8 mouse cellular contexts compared by ENCODE assay signal in the genomic region with DNA sequence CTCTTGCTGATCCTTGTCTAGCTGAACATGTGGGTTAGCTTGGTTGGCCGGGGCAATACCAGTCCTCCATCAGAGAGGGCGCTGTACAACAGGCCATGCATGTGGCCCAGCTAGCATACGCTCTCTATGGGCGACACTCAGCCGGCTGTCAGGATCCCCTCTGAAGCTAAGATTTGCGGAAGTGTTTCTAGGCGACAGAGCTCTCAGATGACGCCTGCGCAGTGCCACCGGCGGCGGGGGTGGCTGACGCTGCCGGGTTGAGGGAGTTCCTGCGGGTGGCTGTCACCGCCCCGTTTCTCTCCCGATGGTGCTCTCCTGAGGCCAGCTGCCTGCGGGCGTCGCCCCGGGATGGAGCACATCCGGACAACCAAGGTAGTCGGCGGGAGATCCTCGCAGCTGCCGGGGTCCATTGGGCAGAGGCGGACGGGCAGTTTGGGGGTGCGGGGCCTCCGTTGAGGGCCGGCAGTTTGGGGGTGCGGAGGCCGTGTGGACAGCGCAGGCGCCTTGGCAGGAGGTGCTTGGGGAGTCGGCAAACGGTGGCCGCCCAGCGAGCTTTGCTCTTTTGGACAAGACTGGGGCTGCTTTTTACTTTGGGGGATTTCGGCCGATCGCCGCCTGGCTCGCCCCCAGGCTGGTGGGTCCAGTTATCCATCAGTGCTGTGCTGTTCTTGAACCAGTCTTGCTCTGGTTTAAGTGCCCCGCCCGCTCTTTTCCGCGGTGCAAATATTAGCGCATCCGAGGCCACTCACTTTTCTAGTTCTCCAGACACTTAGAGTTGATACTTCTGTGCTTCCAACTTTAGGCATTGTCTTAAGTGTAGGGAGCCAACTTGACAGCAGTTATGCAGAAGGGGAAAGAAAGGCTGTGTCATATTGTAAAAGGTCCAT. TPM values are rescaled to one million over a fixed set of nuclear protein-coding genes. Genes with fewer than 3 reads are reported as not detected.
A peak's percentile ranks its signal among the peaks of the same experiment; 100 is the strongest.
DNase-seq lines count a peak whose midpoint lies in the region; ATAC-seq and TF ChIP-seq lines count a peak whose summit lies in the region.

A gene (plus strand): TSS at position 239 of the 887 bp plus-strand sequence.

- DNase-seq in CH12.LX (ENCODE audit: extremely low read depth) = peak; percentile 99
- DNase-seq in c-Kit-positive CD71-positive TER-119-negative erythroid progenitor cells, embryonic 14.5 days (ENCODE audit: low read depth) = peak; percentile 98
- DNase-seq in forebrain, embryonic 11.5 days (ENCODE audit: low spot score) = peak; percentile 98
- DNase-seq in kidney, postnatal 36 days = peak; percentile 96 to 97
- peak; percentile 99 for DNase-seq in telencephalon, adult 2 months (ENCODE audit: low read depth, low spot score)

- H3K79me2 ChIP-seq in CH12.LX (replicated peaks; ENCODE audit: control insufficient read depth, extremely low read depth, insufficient read depth, poor library complexity, severe bottlenecking) = peaks cover 10% of the 10 kb centered on the region

- peak within 1 kb of the TSS; percentile 83; the same call in 1 of the 2 replicates for H3K4me2 ChIP-seq in CH12.LX (ENCODE audit: insufficient read depth, low read depth, poor library complexity, severe bottlenecking)
- peak within 1 kb of the TSS; percentile 79 for H3K4me2 ChIP-seq in forebrain, embryonic 11.5 days (ENCODE audit: low read depth, low read length, severe bottlenecking)
- peak within 1 kb of the TSS; percentile 83 for H3K4me2 ChIP-seq in heart, embryonic 16.5 days (ENCODE audit: low read depth, low read length)
- peak within 1 kb of the TSS; percentile 83 for H3K4me2 ChIP-seq in liver, embryonic 15.5 days
- peak within 1 kb of the TSS; percentile 74 for H3K4me2 ChIP-seq in neural tube, embryonic 12.5 days (replicated peaks)

- no peak for TF ChIP-seq EP300 in CH12.LX (IDR thresholded peaks at IDR 0.05; ENCODE audit: low read length)

- TF ChIP-seq RAD21 in CH12.LX (IDR thresholded peaks at IDR 0.05; ENCODE audit: low read depth, low read length) = no peak

- in situ Hi-C loops in CH12.LX (cut with MboI; ENCODE audit: low pct_ligation_motif_present, low pct_unique_long_range_greater_than_20kb, low sequenced_read_pairs) = loop anchor here (25.0 kb wide), 1 partner anchor 472 kb away; no protein-coding TSS in a partner anchor

- H3K36me3 ChIP-seq in CH12.LX (replicated peaks in 1 of 2; ENCODE audit: control insufficient read depth in 1 of 2, insufficient read depth in 1 of 2, low read length in 1 of 2) = no peaks in the 10 kb centered on the region
- H3K36me3 ChIP-seq in forebrain, embryonic 11.5 days (ENCODE audit: control insufficient read depth, insufficient read depth, low read length) = no peaks in the 10 kb centered on the region
- H3K36me3 ChIP-seq in heart, embryonic 16.5 days (ENCODE audit: control insufficient read depth, insufficient read depth) = no peaks in the 10 kb centered on the region
- H3K36me3 ChIP-seq in liver, embryonic 15.5 days (replicated peaks) = no peaks in the 10 kb centered on the region
- no peaks in the 10 kb centered on the region for H3K36me3 ChIP-seq in neural tube, embryonic 12.5 days

- peaks cover 3 to 34% of the 10 kb centered on the region in 2 experiments; a peak in 2 of 4 replicates for H3K4me1 ChIP-seq in CH12.LX (ENCODE audit: control insufficient read depth in 1 of 2, insufficient read depth in 2 of 2)
- H3K4me1 ChIP-seq in forebrain, embryonic 11.5 days (replicated peaks; ENCODE audit: control insufficient read depth, insufficient read depth, low read length) = no peaks in the 10 kb centered on the region
- peaks cover 12% of the 10 kb centered on the region for H3K4me1 ChIP-seq in heart, embryonic 16.5 days (ENCODE audit: control insufficient read depth, insufficient read depth, low read length)
- peaks cover 24% of the 10 kb centered on the region for H3K4me1 ChIP-seq in liver, embryonic 15.5 days (replicated peaks)
- peaks cover 8% of the 10 kb centered on the region for H3K4me1 ChIP-seq in neural tube, embryonic 12.5 days

- under 1% methylated on average over 51 of the region's 51 CpGs for WGBS in forebrain, embryonic 11.5 days
- WGBS in heart, embryonic 16.5 days = under 1% methylated on average over 51 of the region's 51 CpGs
- WGBS in liver, embryonic 15.5 days (ENCODE audit: insufficient replicate concordance) = under 1% methylated on average over 51 of the region's 51 CpGs
- WGBS in neural tube, embryonic 12.5 days = under 1% methylated on average over 51 of the region's 51 CpGs

- peak; percentile 88 to 91 for TF ChIP-seq CTCF in CH12.LX (conservative IDR thresholded peaks at IDR 0.05 in 1 of 2, IDR thresholded peaks at IDR 0.05 in 1 of 2; ENCODE audit: low read depth in 2 of 2, low read length in 2 of 2)

- H3K9me3 ChIP-seq in CH12.LX (replicated peaks; ENCODE audit: low read length) = no peaks in the 10 kb centered on the region
- H3K9me3 ChIP-seq in forebrain, embryonic 11.5 days (ENCODE audit: control insufficient read depth, low read length) = no peaks in the 10 kb centered on the region
- H3K9me3 ChIP-seq in heart, embryonic 16.5 days (replicated peaks; ENCODE audit: control insufficient read depth, low read length) = no peaks in the 10 kb centered on the region
- no peaks in the 10 kb centered on the region for H3K9me3 ChIP-seq in liver, embryonic 15.5 days (replicated peaks)
- H3K9me3 ChIP-seq in neural tube, embryonic 12.5 days = no peaks in the 10 kb centered on the region

- H3K27me3 ChIP-seq in CH12.LX (replicated peaks) = no peaks in the 10 kb centered on the region
- H3K27me3 ChIP-seq in forebrain, embryonic 11.5 days (ENCODE audit: control insufficient read depth, insufficient read depth, low read length) = no peaks in the 10 kb centered on the region
- no peaks in the 10 kb centered on the region for H3K27me3 ChIP-seq in heart, embryonic 16.5 days (ENCODE audit: control insufficient read depth, insufficient read depth, low read length)
- H3K27me3 ChIP-seq in liver, embryonic 15.5 days = no peaks in the 10 kb centered on the region
- H3K27me3 ChIP-seq in neural tube, embryonic 12.5 days (replicated peaks) = no peaks in the 10 kb centered on the region

- peak; percentile 77 for TF ChIP-seq POLR2A in CH12.LX (IDR thresholded peaks at IDR 0.05; ENCODE audit: low read depth, low read length)

- H3K4me3 ChIP-seq in CH12.LX (replicated peaks in 1 of 3; ENCODE audit: low read depth in 2 of 3, low read length in 2 of 3, poor library complexity in 1 of 3) = peak within 1 kb of the TSS; percentile 68 to 92 (median 77)
- H3K4me3 ChIP-seq in forebrain, embryonic 11.5 days (ENCODE audit: low read depth, low read length) = peak within 1 kb of the TSS; percentile 70
- peak within 1 kb of the TSS; percentile 97 for H3K4me3 ChIP-seq in heart, embryonic 16.5 days (ENCODE audit: low read length)
- H3K4me3 ChIP-seq in liver, embryonic 15.5 days (replicated peaks) = peak within 1 kb of the TSS; percentile 81
- H3K4me3 ChIP-seq in neural tube, embryonic 12.5 days = peak within 1 kb of the TSS; percentile 78

- no peak within 1 kb of the TSS for H3K27ac ChIP-seq in CH12.LX (ENCODE audit: insufficient read depth, low read depth)
- H3K27ac ChIP-seq in forebrain, embryonic 11.5 days (ENCODE audit: low read depth, low read length) = no peak within 1 kb of the TSS
- peak within 1 kb of the TSS; percentile 82 for H3K27ac ChIP-seq in heart, embryonic 16.5 days (ENCODE audit: low read length)
- H3K27ac ChIP-seq in liver, embryonic 15.5 days (replicated peaks) = peak within 1 kb of the TSS; percentile 86
- 0 out of 2 replicates have a peak within 1 kb of the TSS, but pooled peaks have one; percentile 64 for H3K27ac ChIP-seq in neural tube, embryonic 12.5 days

- dilution Hi-C loops in CH12.LX (cut with MboI; ENCODE audit: extremely low pct_ligation_motif_present, extremely low pct_unique_long_range_greater_than_20kb, low sequenced_read_pairs) = no loop called here

- H3K9ac ChIP-seq in CH12.LX (ENCODE audit: insufficient read depth, low read depth) = peak within 1 kb of the TSS; percentile 62
- peak within 1 kb of the TSS; percentile 70 for H3K9ac ChIP-seq in forebrain, embryonic 11.5 days (ENCODE audit: low read length)
- peak within 1 kb of the TSS; percentile 94 for H3K9ac ChIP-seq in heart, embryonic 16.5 days (ENCODE audit: low read length)
- peak within 1 kb of the TSS; percentile 77 for H3K9ac ChIP-seq in liver, embryonic 15.5 days
- peak within 1 kb of the TSS; percentile 78 for H3K9ac ChIP-seq in neural tube, embryonic 12.5 days

- peak; percentile 98 for ATAC-seq in forebrain, embryonic 11.5 days (replicated peaks; ENCODE audit: low FRiP score)
- ATAC-seq in heart, embryonic 16.5 days (replicated peaks; ENCODE audit: extremely low read depth, insufficient read depth, low FRiP score) = peak; percentile 99
- ATAC-seq in liver, embryonic 15.5 days (ENCODE audit: insufficient read depth) = peak; percentile 100
- ATAC-seq in neural tube, embryonic 12.5 days (ENCODE audit: low FRiP score, low read depth) = peak; percentile 98

TF ChIP-seq in CH12.LX, 34 proteins besides CTCF, POLR2A, EP300 and RAD21 (continues in another document):
- TF ChIP-seq ZC3H11A (IDR thresholded peaks at IDR 0.05; ENCODE audit: low read depth, low read length) = no peak
- TF ChIP-seq SIN3A (IDR thresholded peaks at IDR 0.05; ENCODE audit: low read length) = peak; percentile 96
- TF ChIP-seq NRF1 (IDR thresholded peaks at IDR 0.05; ENCODE audit: low read depth, low read length) = peak; percentile 91
- TF ChIP-seq TBP (conservative IDR thresholded peaks at IDR 0.05; ENCODE audit: low read depth, low read length) = peak; percentile 69
- TF ChIP-seq E2F4 (IDR thresholded peaks at IDR 0.05; ENCODE audit: insufficient replicate concordance, low read depth, low read length) = no peak
- no peak for TF ChIP-seq BHLHE40 (IDR thresholded peaks at IDR 0.05; ENCODE audit: low read depth, low read length)
- TF ChIP-seq ZNF384 (IDR thresholded peaks at IDR 0.05; ENCODE audit: low read depth, low read length) = no peak
- TF ChIP-seq MEF2A (IDR thresholded peaks at IDR 0.05; ENCODE audit: borderline replicate concordance, low read depth, low read length) = 0 out of 2 replicates have a peak, but pooled peaks have one; percentile 12
- TF ChIP-seq USF2 (conservative IDR thresholded peaks at IDR 0.05; ENCODE audit: low read depth, low read length) = no peak; the same call in 1 of the 2 replicates
- TF ChIP-seq UBTF (IDR thresholded peaks at IDR 0.05; ENCODE audit: low read depth, low read length) = no peak
- peak; percentile 93 for TF ChIP-seq GABPA (IDR thresholded peaks at IDR 0.05; ENCODE audit: insufficient replicate concordance, low read depth, low read length)
- TF ChIP-seq CHD1 (IDR thresholded peaks at IDR 0.05; ENCODE audit: low read depth, low read length) = no peak

RNA-seq across cellular contexts. Expression of the gene that starts here (rescaled TPM):
- total RNA-seq in CH12.LX (2012; rRNA removed) (15.8 and 18.5 TPM in 2 replicates), CH12.LX (2014; rRNA removed) (20.3 and 25.3 TPM in 2 replicates)
- 10.4 and 11.7 TPM in 2 replicates for polyA plus RNA-seq in CH12.LX (2012; ENCODE audit: insufficient read length, low read depth)
- polyA plus RNA-seq in forebrain, embryonic 11.5 days (2014; fragmentation: Nextera tagmentation; extraction: Ambion mirVana) = 44.3 and 45.0 TPM in 2 replicates
- 29.8 and 30.1 TPM in 2 replicates for polyA plus RNA-seq in heart, embryonic 16.5 days (2015; fragmentation: Nextera tagmentation; extraction: Ambion mirVana)
- polyA plus RNA-seq in liver, embryonic 15.5 days (2015; fragmentation: Nextera tagmentation; extraction: Ambion mirVana) = 13.6 and 13.7 TPM in 2 replicates
- polyA plus RNA-seq in neural tube, embryonic 12.5 days (2016; fragmentation: Nextera tagmentation; extraction: Ambion mirVana) = 54.3 and 59.7 TPM in 2 replicates

Comparison
In these comparisons a context has a peak if more than half of its experiments do, and no peak if none do; other contexts are left out.
1. H3K27ac ChIP-seq: peak in heart, embryonic 16.5 days (single experiment), liver, embryonic 15.5 days (single experiment) and neural tube, embryonic 12.5 days (single experiment); none in CH12.LX (single experiment) and forebrain, embryonic 11.5 days (single experiment).
2. Peak in every context shown above with its lines, with median percentiles within 50 percentile points of each other: DNase-seq, H3K4me2 ChIP-seq, H3K4me3 ChIP-seq, H3K9ac ChIP-seq and ATAC-seq.